In genomic region chr11:74575940-74576339, GRCm38 (mm10) we compare ENCODE assay signal across 11 mouse cellular contexts. TPM values are rescaled to one million over a fixed set of nuclear protein-coding genes. Genes with fewer than 3 reads are reported as not detected.
DNase-seq lines count a peak whose midpoint lies in the region; ATAC-seq lines count a peak whose summit lies in the region.
"Had no signal": no experiment of that assay in that cellular context is flagged by ENCODE, and none has a peak within 500 bp of the region (broad histone marks: within the 10 kb centered on the region; RNA-seq: fewer than 3 reads in every experiment).

No protein-coding gene starts in this region.

- H3K4me2 ChIP-seq in liver, embryonic 16.5 days (ENCODE audit: low read depth, low read length): peak overlapping the region; percentile 63
- H3K4me2 ChIP-seq: midbrain, embryonic 12.5 days had no signal

- peak overlapping the region; percentile 99 for H3K27ac ChIP-seq in liver, embryonic 16.5 days (ENCODE audit: low read length)
- no peak overlapping the region for H3K27ac ChIP-seq in midbrain, embryonic 10.5 days (replicated peaks)
- H3K27ac ChIP-seq: midbrain, embryonic 12.5 days had no signal

- H3K9ac ChIP-seq in liver, embryonic 16.5 days (ENCODE audit: low read depth, low read length): peak overlapping the region; percentile 61
- H3K9ac ChIP-seq: midbrain, embryonic 12.5 days had no signal

- H3K36me3 ChIP-seq in liver, embryonic 16.5 days (ENCODE audit: control insufficient read depth, insufficient read depth): no peaks in the 10 kb centered on the region
- H3K36me3 ChIP-seq in midbrain, embryonic 10.5 days: no peaks in the 10 kb centered on the region
- H3K36me3 ChIP-seq: midbrain, embryonic 12.5 days had no signal

- ATAC-seq in liver, embryonic 16.5 days (ENCODE audit: low read depth): peak; percentile 53

- peak; percentile 12 for DNase-seq in adrenal gland, postnatal 14 days
- no peak for DNase-seq in adrenal gland, adult 8-10 months
- DNase-seq in layer of hippocampus, adult 9-11 months: peak; percentile 71
- DNase-seq in layer of hippocampus, adult 8-10 months (ENCODE audit: low spot score in 2 of 2): no peak
- DNase-seq in spleen, adult 18-20 months: peak; percentile 10
- DNase-seq in cerebellum, adult 11 months: no peak
- no peak for DNase-seq in midbrain, embryonic 10.5 days (ENCODE audit: low spot score)
- DNase-seq: cerebellum, adult 18-20 months; kidney, adult 8-10 months had no signal

- no peaks in the 10 kb centered on the region for H3K9me3 ChIP-seq in liver, embryonic 16.5 days (replicated peaks; ENCODE audit: control insufficient read depth, low read length)
- no peaks in the 10 kb centered on the region for H3K9me3 ChIP-seq in midbrain, embryonic 10.5 days (replicated peaks)
- H3K9me3 ChIP-seq: midbrain, embryonic 12.5 days had no signal

- no peaks in the 10 kb centered on the region for H3K27me3 ChIP-seq in liver, embryonic 16.5 days (ENCODE audit: control insufficient read depth, insufficient read depth, low read depth, low read length)
- no peaks in the 10 kb centered on the region for H3K27me3 ChIP-seq in midbrain, embryonic 10.5 days (ENCODE audit: low read depth, poor library complexity, severe bottlenecking)
- H3K27me3 ChIP-seq: midbrain, embryonic 12.5 days had no signal

- 20% methylated on average over 3 of the region's 3 CpGs for WGBS in liver, embryonic 16.5 days (ENCODE audit: insufficient replicate concordance)
- WGBS in midbrain, embryonic 10.5 days: 94% methylated on average over 3 of the region's 3 CpGs

- peaks cover 76% of the 10 kb centered on the region for H3K4me1 ChIP-seq in liver, embryonic 16.5 days (ENCODE audit: control insufficient read depth, low read depth, low read length)
- peaks cover 10% of the 10 kb centered on the region for H3K4me1 ChIP-seq in midbrain, embryonic 10.5 days
- H3K4me1 ChIP-seq: midbrain, embryonic 12.5 days had no signal

- H3K4me3 ChIP-seq in liver, embryonic 16.5 days (ENCODE audit: low read depth, low read length): no peak overlapping the region
- no peak overlapping the region for H3K4me3 ChIP-seq in midbrain, embryonic 10.5 days
- H3K4me3 ChIP-seq: midbrain, embryonic 12.5 days had no signal

RNA-seq across cellular contexts. Expression of gene Rap1gap2, which starts 34.8 kb away (rescaled TPM):
- 12.6 and 12.8 TPM in 2 replicates for total RNA-seq in adrenal gland, postnatal 14 days (2021)
- total RNA-seq in adrenal gland, adult 8-10 months (2022): 10 to 100 TPM in 2 of 4 experiments, 1 to 10 TPM in 2; 8.2 to 19.6 (median 12.7) TPM
- total RNA-seq in layer of hippocampus, adult 8-10 months (2022): 100 to 1,000 TPM; 115 to 147 (median 127) TPM
- 0.63 and 1.2 TPM in 2 replicates for polyA plus RNA-seq in liver, embryonic 16.5 days (2015; fragmentation: Nextera tagmentation; extraction: Ambion mirVana)
- 0.88 and 2.1 TPM in 2 replicates for polyA plus RNA-seq in midbrain, embryonic 10.5 days (2016; fragmentation: Nextera tagmentation; extraction: Ambion mirVana)

RNA-seq across cellular contexts. Expression of gene Ccdc92b, which starts 43.5 kb away (rescaled TPM):
- 2.9 and 3.1 TPM in 2 replicates for total RNA-seq in adrenal gland, postnatal 14 days (2021)
- 1 to 10 TPM; 3.9 to 7.0 (median 4.5) TPM for total RNA-seq in adrenal gland, adult 8-10 months (2022)
- 10 to 100 TPM; 23.2 to 28.6 (median 24.6) TPM for total RNA-seq in layer of hippocampus, adult 8-10 months (2022)
- polyA plus RNA-seq in liver, embryonic 16.5 days (2015; fragmentation: Nextera tagmentation; extraction: Ambion mirVana): 8.3 and 10.4 TPM in 2 replicates
- 0.62 and 0.67 TPM in 2 replicates for polyA plus RNA-seq in midbrain, embryonic 10.5 days (2016; fragmentation: Nextera tagmentation; extraction: Ambion mirVana)

Comparison
In these comparisons a context has a peak if more than half of its experiments do, and no peak if none do; other contexts are left out.
1. DNase-seq: peak in adrenal gland, postnatal 14 days (single experiment), layer of hippocampus, adult 9-11 months (single experiment) and spleen, adult 18-20 months (2 of 2); none in adrenal gland, adult 8-10 months (single experiment), layer of hippocampus, adult 8-10 months (0 of 2), cerebellum, adult 11 months (single experiment) and midbrain, embryonic 10.5 days (single experiment).